Mouse (Mus musculus) MEL-GATA-1-ER (cell line): Measurements from ENCODE around the gene Tmem91.

Experiments
- DNase-seq: peaks from one replicate; pipeline ENCODE4 v3.0.0-alpha.2; 2012; ENCODE audit warnings: low read depth; ENCODE audit errors: extremely low read depth

The Tmem91 gene

DNA sequence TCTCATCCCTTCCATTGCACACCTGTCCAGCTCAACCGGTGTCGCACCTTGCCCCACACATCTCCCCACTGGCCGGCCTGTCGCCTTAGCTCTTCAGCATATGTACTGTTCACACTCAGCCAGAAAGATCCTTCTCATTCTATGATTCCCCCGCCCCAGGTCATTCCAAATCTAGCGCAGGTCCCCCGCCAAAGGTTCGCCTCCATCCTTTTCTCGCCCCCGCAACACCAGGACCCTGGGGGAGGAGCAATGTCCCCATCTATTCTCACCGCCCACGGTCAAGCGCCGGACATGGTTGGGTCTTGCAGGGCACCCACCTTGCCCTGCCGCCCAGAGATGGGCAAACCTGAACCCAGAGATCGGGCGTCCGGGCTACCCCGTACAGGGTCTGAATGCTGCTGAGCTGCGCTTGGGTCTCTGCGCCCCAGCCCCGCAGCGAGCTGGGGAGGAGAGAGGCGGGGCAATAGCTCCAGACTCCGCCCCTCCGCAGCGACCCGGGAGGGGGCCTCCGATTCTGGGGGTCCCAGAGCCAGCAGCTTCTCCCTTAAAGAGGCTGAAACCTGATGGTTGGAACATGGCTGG lies at the start of gene Tmem91:
Gene Tmem91, minus strand, starts transcription at position 448 of the 582 bp plus-strand sequence.
- DNase-seq: no peak

DNA sequence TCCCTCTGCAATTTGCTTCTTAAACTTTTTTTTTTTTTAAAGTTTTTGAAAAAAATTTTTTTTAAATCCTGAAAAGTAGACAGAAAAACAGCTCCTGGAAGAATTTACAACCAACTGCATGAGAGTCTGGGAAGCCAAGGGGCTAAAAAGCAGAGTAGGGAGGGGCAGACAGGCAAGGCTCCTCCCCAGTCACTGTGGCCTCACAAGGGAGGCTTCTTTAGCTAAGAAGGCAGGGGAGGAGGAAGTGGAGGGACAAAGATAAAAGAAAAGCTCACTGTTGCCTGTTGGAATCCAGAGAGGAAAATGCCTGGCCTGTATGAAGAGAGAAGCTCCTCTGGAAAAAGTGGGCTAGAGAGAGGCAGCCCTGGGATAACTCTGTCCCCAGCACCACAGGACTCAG lies 46.8 kb upstream of the Tmem91 start:
- peak; percentile 54 for DNase-seq

DNA sequence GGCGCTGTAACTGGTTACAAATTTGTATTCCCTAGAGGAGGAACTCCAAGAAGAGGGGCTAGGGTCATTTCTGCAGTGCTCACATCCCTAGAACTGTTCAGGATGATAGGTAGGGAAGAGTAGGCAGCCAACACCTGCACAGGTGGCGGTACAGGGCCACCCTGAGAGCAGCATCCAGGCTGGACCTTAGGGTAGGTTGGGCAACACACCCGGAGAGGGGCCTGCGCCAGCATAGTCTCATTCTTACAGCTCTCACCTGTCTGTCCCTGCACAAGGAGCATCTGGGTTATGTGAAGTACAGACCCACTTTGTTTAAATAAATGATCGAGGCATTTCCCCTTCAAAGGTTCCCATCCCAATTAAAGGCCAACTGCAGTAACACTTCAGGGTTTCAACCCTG lies 45.8 kb upstream of the Tmem91 start:
- DNase-seq: no peak

DNA sequence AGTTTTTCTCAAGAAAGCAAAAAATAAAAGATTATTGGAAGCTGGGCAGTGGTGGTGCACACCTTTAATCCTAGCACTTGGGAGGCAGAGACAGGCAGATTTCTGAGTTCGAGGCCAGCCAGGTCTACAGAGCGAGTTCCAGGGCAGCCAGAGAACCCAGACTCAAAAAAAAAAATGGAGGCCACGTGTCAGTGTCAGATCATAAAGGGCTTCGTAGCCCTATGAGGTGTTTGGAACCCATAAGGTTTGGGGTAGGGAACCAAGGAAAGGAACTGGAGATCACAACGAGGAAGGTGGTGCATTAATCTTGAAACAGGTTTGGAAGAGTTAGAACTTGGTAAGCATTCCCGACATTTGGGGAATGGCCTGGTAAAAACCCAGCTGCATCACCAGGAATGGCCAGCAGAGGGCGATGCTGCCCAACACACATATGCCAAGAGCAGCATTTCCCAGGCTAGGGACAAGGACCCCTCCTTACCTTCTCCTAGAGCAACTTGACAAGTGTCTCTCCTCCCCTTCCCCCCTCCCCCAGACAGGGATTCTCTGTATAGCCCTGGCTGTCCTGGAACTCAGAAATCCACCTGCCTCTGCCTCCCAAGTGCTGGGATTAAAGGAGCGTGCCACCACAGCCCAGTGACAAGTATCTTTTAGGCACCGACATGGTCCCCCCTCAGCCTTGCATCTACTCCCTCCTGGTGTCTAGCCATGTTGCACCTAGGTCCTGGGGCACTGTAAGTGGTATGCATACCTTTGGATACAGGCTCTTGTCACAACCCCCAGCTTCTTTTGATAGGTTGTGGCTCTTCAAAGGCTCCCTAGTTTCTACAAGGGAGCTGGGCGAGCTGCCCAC lies 45.0 kb upstream of the Tmem91 start:
- DNase-seq: peak; percentile 45

DNA sequence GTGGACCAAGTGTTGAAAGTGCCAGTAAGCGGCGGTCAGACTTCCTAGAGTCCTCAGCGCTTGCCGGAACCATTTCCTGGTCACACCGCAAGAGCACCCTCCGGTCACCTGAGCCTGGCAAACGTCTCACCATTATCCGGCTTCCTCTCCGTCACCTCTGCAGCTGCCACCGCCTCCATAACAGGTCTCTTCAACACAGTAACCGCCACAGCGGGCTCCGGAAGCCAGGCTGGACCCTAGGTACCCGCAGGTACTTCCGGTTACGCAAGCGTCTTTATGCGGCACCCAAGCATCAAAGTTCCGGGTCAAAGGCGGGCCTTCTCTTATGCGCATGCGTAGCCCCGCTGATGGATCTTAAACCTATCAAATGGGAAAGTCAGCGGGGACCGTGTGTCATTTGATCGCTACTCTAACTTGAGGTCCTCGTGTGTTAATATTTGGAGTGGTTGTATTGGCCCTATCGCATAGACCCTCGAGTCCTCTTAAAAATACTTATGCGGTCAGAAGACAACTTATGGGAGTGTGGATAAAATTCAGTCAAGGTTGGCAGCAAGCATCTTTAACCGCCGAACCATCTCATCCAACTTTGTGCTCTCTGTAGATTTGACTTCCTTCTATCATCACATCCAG lies 43.9 kb upstream of the Tmem91 start, which contains the start of gene Ccdc97:
Gene Ccdc97, minus strand, starts transcription at position 301 of the 630 bp plus-strand sequence.
- DNase-seq: peak; percentile 88

DNA sequence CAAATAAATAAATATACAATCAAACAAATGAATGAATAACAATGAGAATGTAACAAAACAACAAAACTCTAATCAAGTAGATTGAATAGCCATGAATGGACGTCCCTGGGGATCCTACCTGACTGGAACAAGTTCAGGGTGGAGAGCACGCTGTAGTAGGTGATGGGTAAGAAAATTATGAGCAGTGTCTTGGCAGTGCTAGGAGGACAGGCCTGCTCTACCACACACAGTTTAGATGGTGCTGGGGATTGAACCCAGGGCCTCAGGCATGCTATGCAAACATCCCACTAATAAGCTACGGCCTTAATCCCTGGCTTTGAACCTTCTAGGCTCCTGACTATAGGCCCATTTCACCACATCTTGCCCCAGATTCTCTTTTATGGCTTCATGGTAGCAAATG lies 42.5 kb upstream of the Tmem91 start:
- no peak for DNase-seq

- no peak for DNase-seq
These were observed 40.8 kb upstream of the Tmem91 start for GRCm38 (mm10) chr7:25715731-25716271.

GRCm38 (mm10) chr7:25714581-25714980 lies 39.6 kb upstream of the Tmem91 start:
- DNase-seq: no peak

DNA sequence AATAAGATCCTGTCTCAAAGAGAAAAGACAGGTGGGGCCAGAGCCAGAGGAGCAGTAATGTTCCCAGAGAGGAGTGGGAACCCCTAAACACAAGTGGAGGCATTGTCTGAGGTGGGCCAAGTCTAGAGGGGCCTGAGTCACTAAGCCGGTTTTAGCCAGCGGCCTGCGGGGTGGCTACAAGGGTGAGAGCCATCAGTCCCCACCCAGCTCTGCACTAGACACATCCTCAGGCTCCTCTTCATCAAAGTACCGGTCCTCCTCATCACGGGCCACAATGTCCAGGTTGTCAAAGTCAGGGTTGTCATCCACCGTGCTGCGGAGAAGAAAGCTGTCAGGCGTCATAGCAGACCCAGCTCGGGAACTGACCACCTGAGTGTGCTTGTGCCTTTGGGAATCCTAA lies 37.8 kb upstream of the Tmem91 start:
- no peak for DNase-seq

- no peak for DNase-seq
These were observed 36.8 kb upstream of the Tmem91 start for GRCm38 (mm10) chr7:25711731-25712197.

GRCm38 (mm10) chr7:25711165-25711564 lies 36.2 kb upstream of the Tmem91 start:
- DNase-seq: no peak

DNA sequence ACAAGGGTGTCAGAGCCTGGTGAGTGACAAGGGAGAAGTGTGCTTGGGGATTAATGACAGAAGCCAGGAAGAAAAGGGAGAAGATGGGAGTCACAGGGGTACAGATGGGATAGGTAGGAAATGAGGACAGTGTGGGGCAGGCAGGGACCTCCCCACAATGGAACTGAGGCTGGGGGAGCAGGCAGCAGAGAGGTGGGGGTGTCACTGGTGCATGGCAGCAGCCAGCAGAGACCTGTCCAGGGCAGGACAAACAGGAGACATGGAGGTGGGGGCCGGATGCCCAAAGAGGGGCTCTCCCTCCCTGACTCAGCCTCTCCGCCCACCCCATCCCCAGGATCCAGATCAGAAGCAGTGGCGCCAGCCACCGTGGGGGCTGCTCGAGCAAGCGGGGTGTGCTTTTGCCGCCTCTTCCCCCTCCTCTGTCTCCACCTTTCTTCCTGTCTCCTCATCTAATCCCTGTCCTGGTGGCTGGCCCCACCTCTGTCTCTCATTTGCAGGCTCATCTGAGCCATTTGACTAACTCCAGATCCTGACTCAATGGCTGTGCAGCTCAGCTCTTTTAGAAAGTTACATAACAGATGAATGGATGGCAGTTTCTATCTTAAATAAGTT lies 35.7 kb upstream of the Tmem91 start:
- DNase-seq: no peak

DNA sequence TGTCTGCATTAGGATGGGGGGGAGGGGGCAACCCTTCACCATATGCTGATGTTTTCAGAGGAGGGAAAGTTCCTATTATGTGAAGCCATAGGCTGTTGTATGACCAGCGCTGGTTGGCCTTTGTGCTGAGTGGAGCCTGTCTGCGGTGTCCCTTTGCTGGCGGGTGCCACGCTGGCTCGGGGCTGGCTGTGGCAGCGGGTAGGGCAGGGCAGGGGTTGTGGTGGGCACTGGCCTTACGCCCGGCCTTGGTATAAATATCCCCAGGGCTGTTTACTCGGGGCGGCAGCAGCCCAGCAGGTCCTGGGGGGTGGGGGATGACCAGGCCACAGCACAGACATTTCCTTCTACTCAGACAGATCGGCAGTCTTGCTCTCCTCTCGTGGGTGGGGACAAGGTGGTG lies 35.0 kb upstream of the Tmem91 start:
- DNase-seq: no peak

GRCm38 (mm10) chr7:25707581-25708292 lies 32.8 kb upstream of the Tmem91 start:
- DNase-seq: no peak

DNA sequence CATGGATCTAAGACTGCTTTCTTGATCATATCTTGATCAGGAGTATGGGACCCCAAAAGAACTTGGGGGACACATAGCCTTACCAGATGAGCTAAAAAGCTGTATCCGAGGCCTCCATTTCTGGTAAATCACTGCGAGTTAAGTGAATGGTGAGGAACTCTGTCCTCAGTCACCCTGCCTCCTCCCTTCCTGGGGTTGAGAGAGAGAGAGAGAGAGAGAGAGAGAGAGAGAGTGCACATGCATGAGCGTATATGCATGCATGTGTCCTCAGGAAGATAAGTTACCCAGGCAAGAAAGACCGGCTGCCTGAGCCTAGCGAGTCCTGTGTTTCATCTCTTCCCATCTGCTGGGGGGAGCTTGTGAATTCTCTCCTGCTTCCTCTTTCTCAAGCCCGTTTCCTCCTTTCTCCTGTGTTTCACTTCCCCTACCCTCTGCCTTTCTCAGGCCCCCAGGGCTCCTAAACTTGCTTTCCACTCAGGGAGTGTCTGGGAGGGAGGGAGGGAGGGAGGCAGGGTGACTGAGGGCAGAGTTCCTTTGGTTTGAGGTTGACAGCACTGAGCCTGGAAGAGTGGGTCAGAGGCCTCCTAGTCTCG lies 31.7 kb upstream of the Tmem91 start:
- peak; percentile 65 for DNase-seq

DNA sequence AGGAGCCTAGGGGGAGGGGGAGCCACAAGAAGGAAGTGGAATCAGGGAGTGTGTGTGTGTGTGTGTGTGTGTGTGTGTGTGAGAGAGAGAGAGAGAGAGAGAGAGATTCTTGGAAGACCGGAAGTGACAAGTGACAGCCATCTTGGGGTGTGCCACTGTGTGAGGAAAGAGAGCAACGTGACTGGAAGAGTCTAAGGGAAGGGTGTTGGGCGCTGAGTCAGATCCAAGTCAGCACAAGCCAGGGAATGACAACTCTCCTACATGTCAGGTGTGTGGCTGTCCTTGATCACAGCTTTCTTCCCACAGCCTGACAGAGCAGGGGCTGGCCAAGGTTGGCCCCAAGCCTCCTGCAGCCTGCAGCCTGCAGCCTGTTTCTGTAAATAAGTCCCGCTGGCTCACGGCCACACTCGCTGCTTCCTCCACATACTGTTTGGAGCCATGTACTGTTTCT lies 30.9 kb upstream of the Tmem91 start:
- no peak for DNase-seq

DNA sequence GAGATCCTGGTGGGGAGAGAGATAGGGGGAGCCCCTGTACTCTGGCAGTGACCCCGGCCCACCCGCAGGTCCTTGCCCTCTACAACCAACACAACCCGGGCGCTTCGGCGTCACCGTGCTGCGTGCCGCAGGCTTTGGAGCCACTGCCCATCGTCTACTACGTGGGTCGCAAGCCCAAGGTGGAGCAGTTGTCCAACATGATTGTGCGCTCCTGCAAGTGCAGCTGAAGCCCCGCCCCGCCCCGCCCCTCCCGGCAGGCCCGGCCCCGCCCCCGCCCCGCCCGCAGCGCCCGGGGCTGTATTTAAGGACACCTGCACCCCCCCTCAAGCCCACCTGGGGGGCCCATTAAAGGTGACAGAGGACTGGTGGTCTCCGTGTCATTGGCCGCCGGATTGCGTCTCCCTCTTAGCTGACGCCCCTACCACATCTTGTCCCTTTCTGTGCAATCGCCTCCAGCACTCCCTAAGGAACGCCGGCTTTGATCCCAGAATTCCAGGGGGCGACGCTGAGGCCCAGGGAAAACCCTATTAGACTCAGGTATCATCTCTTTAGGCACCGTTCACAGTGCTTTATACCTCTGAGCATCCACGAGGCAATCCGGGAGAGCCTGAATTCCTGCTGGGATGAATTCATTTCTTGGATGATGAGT lies 29.9 kb upstream of the Tmem91 start:
- DNase-seq: no peak

- DNase-seq: no peak
These were observed 29.0 kb upstream of the Tmem91 start for GRCm38 (mm10) chr7:25703793-25704494.

DNA sequence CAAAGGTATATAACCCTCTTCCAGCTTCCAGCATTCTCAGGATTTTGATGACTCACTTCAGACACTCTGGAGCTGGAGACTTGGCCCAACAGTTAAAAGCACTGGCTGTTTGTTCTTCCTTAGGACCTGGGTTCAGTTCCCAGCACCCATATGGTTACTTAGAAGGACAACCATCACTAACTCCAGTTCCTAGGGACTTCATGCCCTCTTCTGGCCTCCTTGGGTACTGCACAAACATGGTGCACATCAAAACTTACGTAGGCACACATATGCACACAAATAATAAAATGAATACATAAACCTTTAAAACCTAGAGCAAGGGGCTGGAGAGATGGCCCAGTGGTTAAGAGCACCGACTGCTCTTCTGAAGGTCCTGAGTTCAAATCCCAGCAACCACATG lies 27.4 kb upstream of the Tmem91 start:
- no peak for DNase-seq
